Mouse (Mus musculus) brain, embryonic 14.5 days (tissue): ENCODE results near the gene Lamc2.

Experiments
- CTCF ChIP-seq: fragments of 200-500 bp; IDR thresholded peaks from 2 replicates; pipeline ENCODE4 v1.5.1; 2012; ENCODE audit warnings: inconsistent platforms, mild to moderate bottlenecking, moderate library complexity, borderline replicate concordance; ENCODE audit not compliant: insufficient read depth, insufficient read length; ENCODE audit errors: extremely low read depth
- POLR2A ChIP-seq: fragments of 200-500 bp; IDR thresholded peaks from 2 replicates; pipeline ENCODE4 v1.6.1; 2012; ENCODE audit warnings: mild to moderate bottlenecking, inconsistent platforms, borderline replicate concordance; ENCODE audit not compliant: poor library complexity, insufficient read depth, insufficient read length, severe bottlenecking; ENCODE audit errors: extremely low read depth

- no peak for TF ChIP-seq CTCF
- TF ChIP-seq POLR2A = no peak
Measured at GRCm38 (mm10) chr1:153075955-153076354, 110.3 kb downstream of the Lamc2 start.
